Mouse (Mus musculus): ENCODE measurements around the gene Serpinb7.

Gene Serpinb7

GRCm38 (mm10) chr1:107496789-107497188 lies 97.3 kb downstream of the Serpinb7 start:
- DNase-seq, result no peak

DNA sequence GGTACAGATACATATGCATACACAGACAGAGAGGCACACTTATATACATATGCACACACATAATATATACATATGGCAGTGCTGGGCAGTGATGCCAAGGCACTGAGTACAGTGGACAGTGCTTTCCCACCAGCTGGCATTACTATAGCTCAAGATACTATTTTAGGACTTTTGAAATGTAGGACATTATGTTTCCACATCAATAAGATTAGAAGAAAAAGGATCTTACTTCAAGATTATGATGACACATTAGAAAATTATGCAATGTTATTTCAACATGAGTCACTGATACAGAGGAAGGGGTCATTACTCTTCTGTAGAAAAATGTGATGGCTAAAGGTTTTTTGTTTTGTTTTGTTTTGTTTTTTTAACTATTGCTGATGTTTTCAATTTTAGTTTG lies 102.6 kb downstream of the Serpinb7 start:
- no peak for DNase-seq
